Mouse (Mus musculus) MEL (cell line): ENCODE measurements at regions not wholly inside any gene's neighbourhood (a gene's known extent, or its start where the extent isn't known, plus 50 kb on each side); places are given as distances from the start of the nearest gene placed in this dataset.

Experiments
- CTCF ChIP-seq, 3 experiments: IDR thresholded peaks in 2 of 3; conservative IDR thresholded peaks in 1 of 3; 2 replicates each; pipeline ENCODE4 v1.5.1; 2011 to 2012; ENCODE audit warnings: low read length in 3 of 3, low read depth in 2 of 3, mild to moderate bottlenecking in 2 of 3, improper control_type of control experiment in 1 of 3, inconsistent platforms in 1 of 3, mixed read lengths in 1 of 3, moderate library complexity in 1 of 3; ENCODE audit not compliant: control insufficient read depth in 1 of 3, insufficient read depth in 1 of 3, poor library complexity in 1 of 3, severe bottlenecking in 1 of 3
- GATA1 ChIP-seq: IDR thresholded peaks from 2 replicates; pipeline ENCODE4 v1.6.1; 2011; ENCODE audit warnings: low read depth, low read length, improper control_type of control experiment
- MAZ ChIP-seq: IDR thresholded peaks from 2 replicates; pipeline ENCODE4 v1.6.1; 2012; ENCODE audit warnings: low read depth, mild to moderate bottlenecking, inconsistent platforms, low read length, improper control_type of control experiment
- NELFE ChIP-seq: IDR thresholded peaks from 2 replicates; pipeline ENCODE4 v1.6.1; 2011; ENCODE audit warnings: low read depth, low read length, improper control_type of control experiment
- NRF1 ChIP-seq: IDR thresholded peaks from 2 replicates; pipeline ENCODE4 v1.6.1; 2014; ENCODE audit warnings: low read depth, mild to moderate bottlenecking, inconsistent platforms, low read length, improper control_type of control experiment, moderate library complexity; ENCODE audit not compliant: poor library complexity, insufficient read depth, severe bottlenecking
- POLR2A ChIP-seq, 2 experiments: IDR thresholded peaks; 2 replicates each; pipeline ENCODE4 v1.6.1; 2011 to 2012; ENCODE audit warnings: low read length in 2 of 2, mild to moderate bottlenecking in 2 of 2, control low read depth in 1 of 2, improper control_type of control experiment in 1 of 2, low read depth in 1 of 2, moderate library complexity in 1 of 2; ENCODE audit not compliant: control insufficient read depth in 1 of 2, insufficient read depth in 1 of 2, poor library complexity in 1 of 2
- POLR2AphosphoS5 ChIP-seq: IDR thresholded peaks from 2 replicates; pipeline ENCODE4 v1.6.1; 2012; ENCODE audit warnings: low read depth, borderline replicate concordance, mild to moderate bottlenecking, inconsistent platforms, low read length, moderate library complexity, mixed read lengths
- TBP ChIP-seq: IDR thresholded peaks from 2 replicates; pipeline ENCODE4 v1.8.0; 2011; ENCODE audit warnings: low read depth, low read length, improper control_type of control experiment
- ZKSCAN1 ChIP-seq: IDR thresholded peaks from 2 replicates; pipeline ENCODE4 v1.6.1; 2012; ENCODE audit warnings: low read depth, mild to moderate bottlenecking, inconsistent platforms, low read length, improper control_type of control experiment, moderate library complexity

- no peak for TF ChIP-seq NRF1
- TF ChIP-seq MAZ: no peak
- no peak for TF ChIP-seq CTCF (IDR thresholded peaks at IDR 0.05 in 2 of 3, conservative IDR thresholded peaks at IDR 0.05 in 1 of 3; ENCODE audit: control insufficient read depth in 1 of 3, insufficient read depth in 1 of 3, low read depth in 2 of 3, low read length in 3 of 3, poor library complexity in 1 of 3, severe bottlenecking in 1 of 3)
- TF ChIP-seq NELFE: no peak
- TF ChIP-seq POLR2A (IDR thresholded peaks at IDR 0.05; ENCODE audit: control insufficient read depth in 1 of 2, insufficient read depth in 1 of 2, low read depth in 1 of 2, low read length in 2 of 2, poor library complexity in 1 of 2): no peak
- TF ChIP-seq GATA1: no peak
- no peak for TF ChIP-seq ZKSCAN1
- no peak for TF ChIP-seq TBP
- TF ChIP-seq POLR2AphosphoS5: no peak
These were observed 188.1 kb downstream of the 1500009L16Rik start for GRCm38 (mm10) chr10:83910649-83911370.
